Mouse (Mus musculus) heart, embryonic 10.5 days (tissue): Measurements from ENCODE around the gene Retn. TPM values are rescaled to one million over a fixed set of nuclear protein-coding genes. Genes with fewer than 3 reads are reported as not detected.

Source experiments
- DNase-seq: peaks from one replicate; pipeline ENCODE4 v3.0.0-alpha.2; 2017; ENCODE audit warnings: low spot score
- H3K27ac ChIP-seq: fragments of 300-500 bp; sonication (generic); 2 replicates; pipeline ENCODE4 v1.5.1; 2016; ENCODE audit warnings: mild to moderate bottlenecking
- H3K27me3 ChIP-seq: fragments of 300-500 bp; sonication (generic); 2 replicates; pipeline ENCODE4 v1.6.1; 2016; ENCODE audit warnings: mild to moderate bottlenecking; ENCODE audit not compliant: poor library complexity, insufficient read depth, severe bottlenecking
- H3K36me3 ChIP-seq: fragments of 300-500 bp; sonication (generic); 2 replicates; pipeline ENCODE4 v1.6.1; 2016; ENCODE audit warnings: mild to moderate bottlenecking, moderate library complexity
- H3K4me1 ChIP-seq: fragments of 300-500 bp; sonication (generic); 2 replicates; pipeline ENCODE4 v1.6.1; 2016; ENCODE audit warnings: mild to moderate bottlenecking
- H3K4me3 ChIP-seq: fragments of 300-500 bp; sonication (generic); 2 replicates; pipeline ENCODE4 v1.5.1; 2016; ENCODE audit warnings: mild to moderate bottlenecking, moderate library complexity
- H3K9me3 ChIP-seq: fragments of 300-500 bp; sonication (generic); 2 replicates; pipeline ENCODE4 v1.6.1; 2016; ENCODE audit warnings: mild to moderate bottlenecking, moderate library complexity
- WGBS: fragments of 180-500 bp; shearing (Covaris S2); methylation state at CpG from one replicate; pipeline ENCODE4 v1.1.7; 2016; 5-methylcytosine and 5-hydroxymethylcytosine counted together
- polyA plus RNA-seq: library from polyadenylated mRNA; unstranded; fragments of >200 nt; fragmentation: Nextera tagmentation; extraction: Ambion mirVana; gene quantifications from 2 replicates; pipeline ENCODE4 v1.2.1, GENCODE M21; 2016

Retn gene
- 0.15 TPM in 1 of 2 replicates, not detected in the other for polyA plus RNA-seq

GRCm38 (mm10) chr8:3655526-3655925, at the start of gene Retn:
TSS of gene Retn (plus strand) at chr8:3655770.
- 55% methylated on average over 3 of the region's 3 CpGs for WGBS
- Histone ChIP-seq H3K27ac (no peak within 1 kb of the TSS), H3K36me3 (no peaks in the 10 kb centered on the region), H3K4me3 (no peak within 1 kb of the TSS), H3K4me1 (no peaks in the 10 kb centered on the region; the same call in 1 of the 2 replicates), H3K27me3 (no peaks in the 10 kb centered on the region; the same call in 1 of the 2 replicates), H3K9me3 (no peaks in the 10 kb centered on the region)
- no peak for DNase-seq

- Histone ChIP-seq H3K4me3 (no peak overlapping the region), H3K9me3 (no peaks in the 10 kb centered on the region), H3K36me3 (peaks cover 48% of the 10 kb centered on the region), H3K27ac (no peak overlapping the region), H3K27me3 (no peaks in the 10 kb centered on the region), H3K4me1 (0 out of 2 replicates have a peak, but pooled peaks cover 2% of the 10 kb centered on the region)
- 85% methylated on average over 16 of the region's 16 CpGs for WGBS
- DNase-seq, result no peak
These were observed 49.0 kb upstream of the Retn start for GRCm38 (mm10) chr8:3606593-3606992.

- WGBS, result 96% methylated on average over 7 of the region's 7 CpGs
- Histone ChIP-seq H3K36me3 (peaks cover 60% of the 10 kb centered on the region), H3K27me3 (no peaks in the 10 kb centered on the region), H3K4me1 (0 out of 2 replicates have a peak, but pooled peaks cover 2% of the 10 kb centered on the region), H3K4me3 (no peak overlapping the region), H3K27ac (no peak overlapping the region), H3K9me3 (no peaks in the 10 kb centered on the region)
- DNase-seq, result no peak
These were observed 47.7 kb upstream of the Retn start for GRCm38 (mm10) chr8:3607822-3608221.

GRCm38 (mm10) chr8:3609046-3609815, 46.3 kb upstream of the Retn start:
- H3K27ac ChIP-seq, result no peak overlapping the region

GRCm38 (mm10) chr8:3609816-3610150, 45.8 kb upstream of the Retn start:
- no peak for DNase-seq
- H3K36me3 ChIP-seq, result peaks cover 74% of the 10 kb centered on the region
- H3K9me3 ChIP-seq, result no peaks in the 10 kb centered on the region
- H3K4me3 ChIP-seq, result no peak overlapping the region
- H3K27me3 ChIP-seq, result no peaks in the 10 kb centered on the region
- H3K4me1 ChIP-seq, result 0 out of 2 replicates have a peak, but pooled peaks cover 2% of the 10 kb centered on the region
- no peak overlapping the region for H3K27ac ChIP-seq
- WGBS, result 84% methylated on average over 6 of the region's 6 CpGs

More at GRCm38 (mm10) chr8:3609046-3609815, 46.3 kb upstream of the Retn start:
- 81% methylated on average over 12 of the region's 12 CpGs for WGBS
- H3K36me3 ChIP-seq, result peaks cover 73% of the 10 kb centered on the region
- H3K4me3 ChIP-seq, result no peak overlapping the region
- no peaks in the 10 kb centered on the region for H3K27me3 ChIP-seq
- H3K4me1 ChIP-seq, result 0 out of 2 replicates have a peak, but pooled peaks cover 2% of the 10 kb centered on the region
- DNase-seq, result no peak
- no peaks in the 10 kb centered on the region for H3K9me3 ChIP-seq

- H3K4me3 ChIP-seq, result peak within 1 kb of the TSS; percentile 93
- peaks cover 17% of the 10 kb centered on the region for H3K4me1 ChIP-seq
- WGBS, result under 1% methylated on average over 37 of the region's 37 CpGs
- peaks cover 25% of the 10 kb centered on the region for H3K36me3 ChIP-seq
- no peaks in the 10 kb centered on the region for H3K9me3 ChIP-seq
- H3K27me3 ChIP-seq, result no peaks in the 10 kb centered on the region
- peak within 1 kb of the TSS; percentile 87 for H3K27ac ChIP-seq
- DNase-seq, result peak; percentile 100
These were observed 34.2 kb upstream of the Retn start, which contains the start of the genes Xab2 and Pet100 for GRCm38 (mm10) chr8:3621199-3621970. TSS of gene Xab2 (minus strand) at chr8:3621316. TSS of gene Pet100 (plus strand) at chr8:3621548.

- peaks cover 17% of the 10 kb centered on the region for H3K4me1 ChIP-seq
- H3K9me3 ChIP-seq, result no peaks in the 10 kb centered on the region
- H3K27ac ChIP-seq, result no peak overlapping the region
- H3K27me3 ChIP-seq, result no peaks in the 10 kb centered on the region
- DNase-seq, result no peak
- peaks cover 19% of the 10 kb centered on the region for H3K36me3 ChIP-seq
- peak overlapping the region; percentile 93 for H3K4me3 ChIP-seq
- WGBS, result 63% methylated on average over 8 of the region's 8 CpGs
These were observed 33.5 kb upstream of the Retn start for GRCm38 (mm10) chr8:3622119-3622518.

GRCm38 (mm10) chr8:3625445-3625844, 30.1 kb upstream of the Retn start, which contains the start of gene Pcp2:
TSS of gene Pcp2 (minus strand) at chr8:3625545.
- Histone ChIP-seq H3K36me3 (0 out of 2 replicates have a peak, but pooled peaks cover 3% of the 10 kb centered on the region), H3K27ac (no peak within 1 kb of the TSS), H3K4me3 (no peak within 1 kb of the TSS), H3K9me3 (no peaks in the 10 kb centered on the region), H3K27me3 (peaks cover 12% of the 10 kb centered on the region), H3K4me1 (peaks cover 7% of the 10 kb centered on the region)
- DNase-seq, result no peak
- WGBS, result 75% methylated on average over 1 of the region's 1 CpGs

GRCm38 (mm10) chr8:3626971-3627370, 28.6 kb upstream of the Retn start:
- Histone ChIP-seq H3K9me3 (no peaks in the 10 kb centered on the region), H3K27me3 (peaks cover 12% of the 10 kb centered on the region), H3K4me3 (no peak overlapping the region), H3K4me1 (peaks cover 13% of the 10 kb centered on the region), H3K27ac (no peak overlapping the region), H3K36me3 (0 out of 2 replicates have a peak, but pooled peaks cover 3% of the 10 kb centered on the region)
- 58% methylated on average over 5 of the region's 5 CpGs for WGBS
- DNase-seq, result no peak

GRCm38 (mm10) chr8:3628014-3628413, 27.6 kb upstream of the Retn start:
- Histone ChIP-seq H3K4me3 (no peak overlapping the region), H3K9me3 (no peaks in the 10 kb centered on the region), H3K4me1 (peaks cover 12% of the 10 kb centered on the region), H3K27me3 (peaks cover 12% of the 10 kb centered on the region), H3K27ac (no peak overlapping the region), H3K36me3 (0 out of 2 replicates have a peak, but pooled peaks cover 3% of the 10 kb centered on the region)
- DNase-seq, result no peak
- 30% methylated on average over 5 of the region's 5 CpGs for WGBS

GRCm38 (mm10) chr8:3630647-3631477, 24.7 kb upstream of the Retn start, which contains the start of gene Stxbp2:
TSS of gene Stxbp2 (plus strand) at chr8:3630955.
- Histone ChIP-seq H3K27me3 (peaks cover 12% of the 10 kb centered on the region), H3K4me1 (peaks cover 12% of the 10 kb centered on the region), H3K4me3 (peak within 1 kb of the TSS; percentile 83), H3K9me3 (no peaks in the 10 kb centered on the region), H3K36me3 (peaks cover 20% of the 10 kb centered on the region), H3K27ac (peak within 1 kb of the TSS; percentile 90)
- peak; percentile 91 for DNase-seq
- 6% methylated on average over 47 of the region's 47 CpGs for WGBS

- H3K9me3 ChIP-seq, result no peaks in the 10 kb centered on the region
- peaks cover 12% of the 10 kb centered on the region for H3K4me1 ChIP-seq
- H3K36me3 ChIP-seq, result peaks cover 26% of the 10 kb centered on the region
- no peak for DNase-seq
- H3K4me3 ChIP-seq, result peak overlapping the region; percentile 83
- WGBS, result 10% methylated on average over 8 of the region's 8 CpGs
- peak overlapping the region; percentile 90 for H3K27ac ChIP-seq
- H3K27me3 ChIP-seq, result peaks cover 12% of the 10 kb centered on the region
These were observed 24.1 kb upstream of the Retn start for GRCm38 (mm10) chr8:3631478-3631875.
